Mouse (Mus musculus) c-Kit-positive CD71-positive TER-119-negative erythroid progenitor cells, embryonic 14.5 days (primary cell): ENCODE measurements around the gene Nptxr.
"Not testable (repeated sequence)": the region's sequence is repeated elsewhere in the genome, so short reads cannot be mapped to it uniquely, and the experiment has no call there.

ENCODE experiments used
- DNase-seq: peaks from one replicate; pipeline ENCODE4 v3.0.0-alpha.2; 2013; ENCODE audit warnings: low read depth

The Nptxr gene

GRCm38 (mm10) chr15:79822265-79823199 lies 18.0 kb upstream of the Nptxr start:
- DNase-seq = no peak

GRCm38 (mm10) chr15:79818325-79818724 lies 13.8 kb upstream of the Nptxr start:
- DNase-seq = no peak

- DNase-seq = no peak
These were observed 9.2 kb upstream of the Nptxr start for GRCm38 (mm10) chr15:79813666-79814258.

GRCm38 (mm10) chr15:79812840-79813239 lies 8.3 kb upstream of the Nptxr start:
- not testable (repeated sequence) for DNase-seq

GRCm38 (mm10) chr15:79810997-79811396 lies 6.4 kb upstream of the Nptxr start:
- DNase-seq = no peak

- no peak for DNase-seq
These were observed 5.5 kb upstream of the Nptxr start for GRCm38 (mm10) chr15:79810061-79810460.

GRCm38 (mm10) chr15:79808658-79809057 lies 4.1 kb upstream of the Nptxr start:
- DNase-seq = no peak

- peak; percentile 54 for DNase-seq
These were observed 3.5 kb upstream of the Nptxr start for GRCm38 (mm10) chr15:79808114-79808513.

GRCm38 (mm10) chr15:79807050-79807449 lies 2.5 kb upstream of the Nptxr start:
- DNase-seq = no peak

GRCm38 (mm10) chr15:79805246-79805645 lies 680 bp upstream of the Nptxr start:
- no peak for DNase-seq

GRCm38 (mm10) chr15:79803533-79804351 lies 824 bp downstream of the Nptxr start:
- no peak for DNase-seq

- no peak for DNase-seq
These were observed 2.3 kb downstream of the Nptxr start for GRCm38 (mm10) chr15:79802304-79802703.

- DNase-seq = no peak
These were observed 2.9 kb downstream of the Nptxr start for GRCm38 (mm10) chr15:79801646-79802045.

- no peak for DNase-seq
These were observed 3.9 kb downstream of the Nptxr start for GRCm38 (mm10) chr15:79800701-79801100.

GRCm38 (mm10) chr15:79798591-79798990 lies 6.0 kb downstream of the Nptxr start:
- DNase-seq = no peak

GRCm38 (mm10) chr15:79797680-79798079 lies 6.9 kb downstream of the Nptxr start:
- DNase-seq = no peak

GRCm38 (mm10) chr15:79797096-79797495 lies 7.5 kb downstream of the Nptxr start:
- DNase-seq = no peak

- no peak for DNase-seq
These were observed 8.3 kb downstream of the Nptxr start for GRCm38 (mm10) chr15:79796256-79796655.

GRCm38 (mm10) chr15:79794173-79794572 lies 10.4 kb downstream of the Nptxr start:
- no peak for DNase-seq

GRCm38 (mm10) chr15:79793076-79793475 lies 11.5 kb downstream of the Nptxr start:
- DNase-seq = no peak

GRCm38 (mm10) chr15:79792455-79792854 lies 12.1 kb downstream of the Nptxr start:
- no peak for DNase-seq

- peak; percentile 62 for DNase-seq
These were observed 13.1 kb downstream of the Nptxr start for GRCm38 (mm10) chr15:79791502-79791901.
